Comparison of ENCODE assay signal across 10 mouse cellular contexts in genomic region chr9:21796259-21796658, GRCm38 (mm10). TPM values are rescaled to one million over a fixed set of nuclear protein-coding genes. Genes with fewer than 3 reads are reported as not detected.
A peak's percentile ranks its signal among the peaks of the same experiment; 100 is the strongest.
DNase-seq lines count a peak whose midpoint lies in the region; ATAC-seq and TF ChIP-seq lines count a peak whose summit lies in the region.
"Had no signal": no experiment of that assay in that cellular context is flagged by ENCODE, and none has a peak within 500 bp of the region (broad histone marks: within the 10 kb centered on the region; RNA-seq: fewer than 3 reads in every experiment).

No protein-coding gene starts in this region.

- H3K27ac ChIP-seq in heart, embryonic 12.5 days (ENCODE audit: poor library complexity, severe bottlenecking) = peak overlapping the region; percentile 74
- H3K27ac ChIP-seq in kidney, embryonic 15.5 days = peak overlapping the region; percentile 96
- no peak overlapping the region for H3K27ac ChIP-seq in neural tube, embryonic 11.5 days (ENCODE audit: low read depth, low read length)
- no peak overlapping the region for H3K27ac ChIP-seq in left cerebral cortex, adult 2 months
- H3K27ac ChIP-seq: macrophage had no signal

- H3K4me1 ChIP-seq in lung, adult 2 months (ENCODE audit: control insufficient read depth, insufficient read depth, low read length) = peaks cover 23% of the 10 kb centered on the region
- peaks cover 59% of the 10 kb centered on the region for H3K4me1 ChIP-seq in heart, embryonic 12.5 days (replicated peaks)
- peaks cover 70% of the 10 kb centered on the region for H3K4me1 ChIP-seq in kidney, embryonic 15.5 days
- peaks cover 6% of the 10 kb centered on the region; the same call in 1 of the 2 replicates for H3K4me1 ChIP-seq in neural tube, embryonic 11.5 days (ENCODE audit: control insufficient read depth, insufficient read depth, low read length)

- H3K9me3 ChIP-seq in heart, embryonic 12.5 days (replicated peaks) = no peaks in the 10 kb centered on the region
- H3K9me3 ChIP-seq in kidney, embryonic 15.5 days (replicated peaks) = no peaks in the 10 kb centered on the region
- no peaks in the 10 kb centered on the region for H3K9me3 ChIP-seq in neural tube, embryonic 11.5 days (ENCODE audit: control insufficient read depth, low read length)

- H3K4me2 ChIP-seq in heart, embryonic 12.5 days = peak overlapping the region; percentile 69
- peak overlapping the region; percentile 64 for H3K4me2 ChIP-seq in kidney, embryonic 15.5 days
- H3K4me2 ChIP-seq in neural tube, embryonic 11.5 days (ENCODE audit: low read depth) = 0 out of 2 replicates have a peak overlapping the region, but pooled peaks have one; percentile 20

- TF ChIP-seq CTCF in lung, adult 2 months (IDR thresholded peaks at IDR 0.05; ENCODE audit: insufficient read depth, low read length) = no peak
- no peak for TF ChIP-seq CTCF in left cerebral cortex, adult 2 months (IDR thresholded peaks at IDR 0.05)

- no peaks in the 10 kb centered on the region for H3K27me3 ChIP-seq in heart, embryonic 12.5 days (replicated peaks)
- H3K27me3 ChIP-seq in kidney, embryonic 15.5 days = no peaks in the 10 kb centered on the region
- no peaks in the 10 kb centered on the region for H3K27me3 ChIP-seq in neural tube, embryonic 11.5 days (ENCODE audit: control insufficient read depth, insufficient read depth, low read length)

- DNase-seq in lung, adult 2 months = no peak
- DNase-seq in lung, postnatal 14 days = no peak
- DNase-seq in neural tube, embryonic 11.5 days (ENCODE audit: low spot score) = no peak
- DNase-seq in left cerebral cortex, adult 2 months (ENCODE audit: extremely low spot score in 1 of 2, low spot score in 2 of 2) = no peak
- no peak for DNase-seq in retina, postnatal 1 day
- no peak for DNase-seq in adrenal gland, postnatal 14 days

- WGBS in lung, adult 2 months = 17% methylated on average over 3 of the region's 3 CpGs
- WGBS in heart, embryonic 12.5 days = 42% methylated on average over 3 of the region's 3 CpGs
- 25% methylated on average over 3 of the region's 3 CpGs for WGBS in kidney, embryonic 15.5 days
- 76% methylated on average over 3 of the region's 3 CpGs for WGBS in neural tube, embryonic 11.5 days

- intact Hi-C loops in left cerebral cortex, adult 2 months (cut with DNase I) = no loop called here

- peak overlapping the region; percentile 66 for H3K9ac ChIP-seq in heart, embryonic 12.5 days
- H3K9ac ChIP-seq in kidney, embryonic 15.5 days = peak overlapping the region; percentile 23
- no peak overlapping the region for H3K9ac ChIP-seq in neural tube, embryonic 11.5 days (ENCODE audit: low read length)

- TF ChIP-seq POLR2A in lung, adult 2 months (IDR thresholded peaks at IDR 0.05; ENCODE audit: borderline replicate concordance, extremely low read depth, low read depth, low read length) = no peak

- peak overlapping the region; percentile 17 for H3K4me3 ChIP-seq in lung, adult 2 months (replicated peaks; ENCODE audit: extremely low read depth, low read depth, low read length)
- peak overlapping the region; percentile 80 for H3K4me3 ChIP-seq in heart, embryonic 12.5 days
- H3K4me3 ChIP-seq in kidney, embryonic 15.5 days (replicated peaks) = peak overlapping the region; percentile 68
- H3K4me3 ChIP-seq in neural tube, embryonic 11.5 days (ENCODE audit: low read depth, low read length) = no peak overlapping the region
- no peak overlapping the region for H3K4me3 ChIP-seq in left cerebral cortex, adult 2 months

- ATAC-seq in heart, embryonic 12.5 days (ENCODE audit: insufficient number of reproducible peaks, low FRiP score) = no peak
- ATAC-seq in kidney, embryonic 15.5 days (replicated peaks; ENCODE audit: low FRiP score) = no peak
- no peak for ATAC-seq in neural tube, embryonic 11.5 days (ENCODE audit: insufficient read depth, low FRiP score, low TSS enrichment)

- H3K36me3 ChIP-seq in heart, embryonic 12.5 days = peaks cover 52% of the 10 kb centered on the region
- H3K36me3 ChIP-seq in kidney, embryonic 15.5 days = peaks cover 55% of the 10 kb centered on the region
- peaks cover 7% of the 10 kb centered on the region; the same call in 1 of the 2 replicates for H3K36me3 ChIP-seq in neural tube, embryonic 11.5 days (ENCODE audit: control insufficient read depth, insufficient read depth, low read length)

RNA-seq across cellular contexts. Expression of gene Kank2, which starts 2.3 kb away (rescaled TPM):
- 108 and 127 TPM in 2 replicates for polyA plus RNA-seq in lung, adult 2 months (2012; rRNA removed)
- polyA plus RNA-seq in heart, embryonic 12.5 days (2016; fragmentation: Nextera tagmentation; extraction: Ambion mirVana) = 18.9 and 19.9 TPM in 2 replicates
- polyA plus RNA-seq in kidney, embryonic 15.5 days (2015; fragmentation: Nextera tagmentation; extraction: Ambion mirVana) = 18.7 and 23.2 TPM in 2 replicates
- 3.7 and 4.5 TPM in 2 replicates for polyA plus RNA-seq in neural tube, embryonic 11.5 days (2014; fragmentation: Nextera tagmentation; extraction: Ambion mirVana)
- total RNA-seq in left cerebral cortex, adult 2 months (2021) = 1 to 10 TPM; 8.5 to 8.8 TPM
- total RNA-seq in adrenal gland, postnatal 14 days (2021) = 31.5 and 31.8 TPM in 2 replicates

RNA-seq across cellular contexts. Expression of gene Spc24, which starts 36.2 kb away (rescaled TPM):
- 2.9 and 3.2 TPM in 2 replicates for polyA plus RNA-seq in lung, adult 2 months (2012; rRNA removed)
- polyA plus RNA-seq in heart, embryonic 12.5 days (2016; fragmentation: Nextera tagmentation; extraction: Ambion mirVana) = 84.5 and 86.8 TPM in 2 replicates
- polyA plus RNA-seq in kidney, embryonic 15.5 days (2015; fragmentation: Nextera tagmentation; extraction: Ambion mirVana) = 126 and 135 TPM in 2 replicates
- polyA plus RNA-seq in neural tube, embryonic 11.5 days (2014; fragmentation: Nextera tagmentation; extraction: Ambion mirVana) = 116 and 117 TPM in 2 replicates
- 1 to 10 TPM; 1.7 to 2.4 TPM for total RNA-seq in left cerebral cortex, adult 2 months (2021)
- total RNA-seq in adrenal gland, postnatal 14 days (2021) = 9.1 and 10.4 TPM in 2 replicates

RNA-seq across cellular contexts. Expression of gene Angptl8, which starts 39.1 kb away (rescaled TPM):
- polyA plus RNA-seq in lung, adult 2 months (2012; rRNA removed) = 7.4 and 8.2 TPM in 2 replicates
- 1.7 and 1.9 TPM in 2 replicates for polyA plus RNA-seq in heart, embryonic 12.5 days (2016; fragmentation: Nextera tagmentation; extraction: Ambion mirVana)
- 4.3 and 4.9 TPM in 2 replicates for polyA plus RNA-seq in kidney, embryonic 15.5 days (2015; fragmentation: Nextera tagmentation; extraction: Ambion mirVana)
- not detected in 2 replicates for polyA plus RNA-seq in neural tube, embryonic 11.5 days (2014; fragmentation: Nextera tagmentation; extraction: Ambion mirVana)
- not detected for total RNA-seq in left cerebral cortex, adult 2 months (2021)
- total RNA-seq in adrenal gland, postnatal 14 days (2021) = 5.1 and 10.2 TPM in 2 replicates
- polyA plus RNA-seq: macrophage; testis, adult 2 months had no signal

RNA-seq across cellular contexts. Expression of gene Dock6, which starts 56.2 kb away (rescaled TPM):
- polyA plus RNA-seq in lung, adult 2 months (2012; rRNA removed) = 262 and 278 TPM in 2 replicates
- 52.3 and 59.0 TPM in 2 replicates for polyA plus RNA-seq in heart, embryonic 12.5 days (2016; fragmentation: Nextera tagmentation; extraction: Ambion mirVana)
- 36.8 and 46.3 TPM in 2 replicates for polyA plus RNA-seq in kidney, embryonic 15.5 days (2015; fragmentation: Nextera tagmentation; extraction: Ambion mirVana)
- polyA plus RNA-seq in neural tube, embryonic 11.5 days (2014; fragmentation: Nextera tagmentation; extraction: Ambion mirVana) = 24.7 and 25.4 TPM in 2 replicates
- total RNA-seq in left cerebral cortex, adult 2 months (2021) = 10 to 100 TPM; 15.8 to 18.1 TPM
- 46.0 and 49.2 TPM in 2 replicates for total RNA-seq in adrenal gland, postnatal 14 days (2021)

Comparison
In these comparisons a context has a peak if more than half of its experiments do, and no peak if none do; other contexts are left out.
1. H3K4me3 ChIP-seq: peak in lung, adult 2 months (single experiment), heart, embryonic 12.5 days (single experiment) and kidney, embryonic 15.5 days (single experiment); none in neural tube, embryonic 11.5 days (single experiment) and left cerebral cortex, adult 2 months (single experiment).
2. H3K27ac ChIP-seq: peak in heart, embryonic 12.5 days (single experiment) and kidney, embryonic 15.5 days (single experiment); none in neural tube, embryonic 11.5 days (single experiment) and left cerebral cortex, adult 2 months (single experiment).
3. RNA of gene Spc24, which starts 36.2 kb away (polyA plus RNA-seq): 126 to 135 TPM in kidney, embryonic 15.5 days, 116 to 117 TPM in neural tube, embryonic 11.5 days and 84.5 to 86.8 TPM in heart, embryonic 12.5 days; 2.9 to 3.2 TPM in lung, adult 2 months; every median in the first group is over 10 times any median in the second.
4. Peak in every context shown above with its lines, with median percentiles within 50 percentile points of each other: H3K4me2 ChIP-seq.